Mouse (Mus musculus) liver, embryonic 11.5 days (tissue): ENCODE measurements around the gene Atp6v0a4. TPM values are rescaled to one million over a fixed set of nuclear protein-coding genes. Genes with fewer than 3 reads are reported as not detected.

Source experiments
- ATAC-seq: fragments of 200-750 bp; cut with Nextera tagmentation; replicated peaks from 2 replicates; pipeline ENCODE4 v1.8.0; 2017; ENCODE audit warnings: moderate number of reproducible peaks, mild to moderate bottlenecking, moderate TSS enrichment, moderate library complexity; ENCODE audit not compliant: low FRiP score
- DNase-seq: peaks from one replicate; pipeline ENCODE4 v3.0.0-alpha.2; 2017; ENCODE audit warnings: low spot score
- H3K27ac ChIP-seq: fragments of 300-500 bp; sonication (generic); 2 replicates; pipeline ENCODE4 v1.5.1; 2014; ENCODE audit warnings: mild to moderate bottlenecking, low read depth, low read length, control low read depth
- H3K27me3 ChIP-seq: fragments of 300-500 bp; sonication (generic); replicated peaks from 2 replicates; pipeline ENCODE4 v1.6.1; 2014; ENCODE audit warnings: low read length, mixed read lengths; ENCODE audit not compliant: control insufficient read depth, insufficient read depth
- H3K36me3 ChIP-seq: fragments of 300-500 bp; sonication (generic); 2 replicates; pipeline ENCODE4 v1.6.1; 2014; ENCODE audit warnings: mild to moderate bottlenecking, low read length, moderate library complexity, mixed read lengths; ENCODE audit not compliant: control insufficient read depth, insufficient read depth
- H3K4me1 ChIP-seq: fragments of 300-500 bp; sonication (generic); replicated peaks from 2 replicates; pipeline ENCODE4 v1.6.1; 2014; ENCODE audit warnings: low read length, mixed read lengths; ENCODE audit not compliant: control insufficient read depth, insufficient read depth
- H3K4me2 ChIP-seq: fragments of 300-500 bp; sonication (generic); 2 replicates; pipeline ENCODE4 v1.6.1; 2014; ENCODE audit warnings: mild to moderate bottlenecking, control low read depth, moderate library complexity
- H3K4me3 ChIP-seq: fragments of 300-500 bp; sonication (generic); 2 replicates; pipeline ENCODE4 v1.5.1; 2014; ENCODE audit warnings: low read depth, low read length, control low read depth
- H3K9ac ChIP-seq: fragments of 300-500 bp; sonication (generic); 2 replicates; pipeline ENCODE4 v1.6.1; 2014; ENCODE audit warnings: low read depth, low read length, control low read depth
- H3K9me3 ChIP-seq: fragments of 300-500 bp; sonication (generic); 2 replicates; pipeline ENCODE4 v1.6.1; 2016; ENCODE audit warnings: low read length, inconsistent platforms, mixed read lengths; ENCODE audit not compliant: control insufficient read depth
- WGBS: fragments of 180-500 bp; shearing (Covaris S2); extraction: QIAGEN DNeasy Blood & Tissue Kit; methylation state at CpG from one replicate; pipeline ENCODE4 v1.1.7; 2014; 5-methylcytosine and 5-hydroxymethylcytosine counted together
- polyA plus RNA-seq: library from polyadenylated mRNA; unstranded; fragments of >200 nt; fragmentation: Nextera tagmentation; extraction: Ambion mirVana; gene quantifications from 2 replicates; pipeline ENCODE4 v1.2.1, GENCODE M21; 2014

Atp6v0a4 gene
- polyA plus RNA-seq, 1 experiment from 2014 or later = 0.29 TPM

GRCm38 (mm10) chr6:38134806-38135559, 10.6 kb upstream of the Atp6v0a4 start:
- Histone ChIP-seq H3K36me3 (peaks cover 6% of the 10 kb centered on the region), H3K27me3 (no peaks in the 10 kb centered on the region), H3K9me3 (no peaks in the 10 kb centered on the region), H3K9ac (no peak overlapping the region), H3K4me3 (no peak overlapping the region), H3K27ac (no peak overlapping the region), H3K4me1 (no peaks in the 10 kb centered on the region), H3K4me2 (no peak overlapping the region)
- DNase-seq (no peak), ATAC-seq (no peak)
- WGBS = 83% methylated on average over 8 of the region's 8 CpGs

DNA sequence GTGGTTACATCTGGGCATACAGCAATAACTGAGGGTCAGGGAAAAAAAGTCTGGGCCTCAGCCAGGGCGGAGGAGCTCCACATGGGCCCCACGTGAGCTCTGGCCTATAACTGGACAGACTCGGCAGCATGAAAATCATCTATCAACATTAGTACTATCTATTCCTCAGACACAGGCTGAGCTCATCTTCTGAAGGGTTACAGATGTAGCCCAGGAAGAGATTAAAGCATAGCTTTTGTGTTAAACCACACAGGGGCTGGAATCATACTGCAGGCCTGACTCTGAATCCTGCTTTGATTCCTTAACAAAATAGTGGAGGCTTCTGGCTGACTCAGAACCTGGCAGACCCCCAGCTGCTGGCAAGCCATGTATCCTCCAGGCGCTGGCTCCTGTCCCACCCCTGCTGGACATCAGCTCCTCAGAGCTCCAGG, 7.4 kb upstream of the Atp6v0a4 start:
- DNase-seq (no peak), ATAC-seq (no peak)
- H3K27me3 ChIP-seq = no peaks in the 10 kb centered on the region
- H3K36me3 ChIP-seq = peaks cover 8% of the 10 kb centered on the region
- H3K9ac ChIP-seq = no peak overlapping the region
- H3K9me3 ChIP-seq = no peaks in the 10 kb centered on the region
- no peak overlapping the region for H3K4me2 ChIP-seq
- H3K4me3 ChIP-seq = no peak overlapping the region
- no peak overlapping the region for H3K27ac ChIP-seq
- 53% methylated on average over 4 of the region's 4 CpGs for WGBS
- no peaks in the 10 kb centered on the region for H3K4me1 ChIP-seq

GRCm38 (mm10) chr6:38129883-38130282, 5.5 kb upstream of the Atp6v0a4 start:
- Histone ChIP-seq H3K36me3 (peaks cover 8% of the 10 kb centered on the region), H3K4me3 (no peak overlapping the region), H3K4me2 (no peak overlapping the region), H3K4me1 (no peaks in the 10 kb centered on the region), H3K27me3 (no peaks in the 10 kb centered on the region), H3K27ac (no peak overlapping the region), H3K9ac (no peak overlapping the region), H3K9me3 (no peaks in the 10 kb centered on the region)
- WGBS = 89% methylated on average over 5 of the region's 5 CpGs
- DNase-seq (no peak), ATAC-seq (no peak)

- no peaks in the 10 kb centered on the region for H3K9me3 ChIP-seq
- H3K36me3 ChIP-seq = peaks cover 8% of the 10 kb centered on the region
- ATAC-seq (no peak), DNase-seq (no peak)
- H3K4me2 ChIP-seq = no peak overlapping the region
- WGBS = 87% methylated on average over 14 of the region's 14 CpGs
- no peak overlapping the region for H3K27ac ChIP-seq
- H3K4me3 ChIP-seq = no peak overlapping the region
- no peaks in the 10 kb centered on the region for H3K27me3 ChIP-seq
- H3K9ac ChIP-seq = no peak overlapping the region
- H3K4me1 ChIP-seq = no peaks in the 10 kb centered on the region
Observed at GRCm38 (mm10) chr6:38128115-38128514, 3.7 kb upstream of the Atp6v0a4 start.

DNA sequence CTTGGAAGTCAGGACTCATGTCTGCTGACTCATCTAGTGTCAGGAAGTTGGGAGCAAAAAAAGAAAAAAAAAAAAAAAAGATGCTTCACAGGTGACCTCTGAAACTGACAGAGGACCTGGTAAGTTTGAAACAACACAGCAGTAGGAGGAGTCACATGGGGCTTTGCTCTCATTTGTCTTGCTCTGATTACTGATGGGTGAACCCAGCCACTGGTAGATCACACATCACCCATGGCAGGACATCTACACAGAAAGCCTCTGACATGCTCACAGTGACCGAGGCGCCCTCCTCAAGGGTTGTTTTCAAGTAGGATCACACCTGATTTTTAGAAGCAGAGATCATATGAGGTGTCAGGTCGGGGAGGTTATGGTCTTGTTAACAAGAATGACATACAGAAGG, 1.1 kb upstream of the Atp6v0a4 start:
- ATAC-seq = no peak
- no peak overlapping the region for H3K27ac ChIP-seq

DNA sequence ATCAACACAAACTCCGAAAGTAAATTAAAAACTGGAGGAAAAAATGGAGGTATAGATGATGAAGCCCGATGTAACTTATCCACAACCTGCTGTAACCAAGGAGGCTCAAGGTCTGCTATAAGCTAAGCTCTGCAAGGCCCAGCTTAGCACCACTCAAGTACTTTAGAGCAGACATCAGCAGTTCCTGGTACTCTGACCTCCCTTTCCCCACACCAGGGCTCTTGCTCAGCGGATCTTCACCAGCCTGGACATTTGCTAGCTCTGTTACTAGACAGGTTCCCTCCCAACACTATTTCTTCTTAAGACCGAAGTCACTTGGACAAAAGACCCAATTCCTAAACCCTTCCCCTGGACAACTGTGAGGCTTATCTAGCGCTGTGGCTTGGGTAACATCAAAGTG, 496 bp upstream of the Atp6v0a4 start:
- no peaks in the 10 kb centered on the region for H3K27me3 ChIP-seq
- 89% methylated on average over 5 of the region's 5 CpGs for WGBS
- H3K9ac ChIP-seq = no peak overlapping the region
- H3K4me2 ChIP-seq = no peak overlapping the region
- DNase-seq = no peak
- no peaks in the 10 kb centered on the region for H3K4me1 ChIP-seq
- no peak overlapping the region for H3K27ac ChIP-seq
- no peak overlapping the region for H3K4me3 ChIP-seq
- no peaks in the 10 kb centered on the region for H3K9me3 ChIP-seq
- H3K36me3 ChIP-seq = peaks cover 1% of the 10 kb centered on the region; the same call in 1 of the 2 replicates
- no peak for ATAC-seq

More for the DNA sequence above, 1.1 kb upstream of the Atp6v0a4 start:
- 84% methylated on average over 3 of the region's 3 CpGs for WGBS
- H3K4me3 ChIP-seq = no peak overlapping the region
- H3K9ac ChIP-seq = no peak overlapping the region
- H3K36me3 ChIP-seq = peaks cover 6% of the 10 kb centered on the region
- no peaks in the 10 kb centered on the region for H3K27me3 ChIP-seq
- DNase-seq = no peak
- no peaks in the 10 kb centered on the region for H3K9me3 ChIP-seq
- H3K4me1 ChIP-seq = no peaks in the 10 kb centered on the region
- H3K4me2 ChIP-seq = no peak overlapping the region

DNA sequence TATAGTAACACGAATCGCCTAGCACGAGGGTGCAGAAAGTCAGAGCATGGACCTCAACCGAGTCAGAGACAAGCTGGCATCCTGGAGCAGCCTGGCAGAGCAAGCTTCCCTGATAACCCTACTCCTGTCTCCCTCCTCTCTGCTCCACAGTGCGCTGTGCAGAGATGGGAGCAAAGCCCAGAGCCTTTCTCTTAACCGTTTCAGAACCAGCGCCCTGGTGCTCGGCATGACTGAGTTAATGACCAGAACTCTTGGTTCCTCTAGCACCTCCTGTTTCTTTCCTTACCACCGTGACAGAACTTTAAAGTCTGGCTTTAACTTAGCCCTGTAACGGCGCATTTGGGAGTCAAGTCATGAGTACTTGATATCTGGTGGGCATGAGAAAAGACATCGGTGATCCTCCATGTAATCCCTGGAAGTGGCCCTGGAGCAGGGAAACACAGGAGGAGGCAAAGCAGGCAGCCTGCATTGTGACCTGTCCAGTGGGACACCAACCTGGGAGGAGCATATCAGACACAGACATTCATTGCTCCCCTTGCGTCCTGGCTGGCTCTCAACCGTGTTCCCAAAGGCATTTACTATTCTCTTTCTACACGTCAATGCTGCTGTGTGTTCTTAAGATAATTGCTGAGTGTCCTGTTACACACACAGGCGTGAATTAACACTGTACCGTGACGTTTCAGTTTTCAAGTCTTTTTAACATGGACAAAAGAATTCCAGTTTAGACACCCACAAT, 747 bp downstream of the Atp6v0a4 start:
- ATAC-seq (no peak), DNase-seq (no peak)
- Histone ChIP-seq H3K9ac (no peak overlapping the region), H3K27ac (no peak overlapping the region), H3K4me3 (no peak overlapping the region), H3K27me3 (no peaks in the 10 kb centered on the region), H3K4me2 (no peak overlapping the region), H3K36me3 (no peaks in the 10 kb centered on the region), H3K9me3 (no peaks in the 10 kb centered on the region), H3K4me1 (no peaks in the 10 kb centered on the region)
- 81% methylated on average over 18 of the region's 18 CpGs for WGBS

- Histone ChIP-seq H3K4me2 (no peak overlapping the region), H3K4me1 (no peaks in the 10 kb centered on the region), H3K4me3 (no peak overlapping the region), H3K9ac (no peak overlapping the region), H3K27ac (no peak overlapping the region), H3K36me3 (no peaks in the 10 kb centered on the region), H3K27me3 (no peaks in the 10 kb centered on the region), H3K9me3 (no peaks in the 10 kb centered on the region)
- no peak for DNase-seq
- 70% methylated on average over 6 of the region's 6 CpGs for WGBS
- ATAC-seq = no peak
Observed at GRCm38 (mm10) chr6:38122791-38123190, 1.6 kb downstream of the Atp6v0a4 start.

- no peak for DNase-seq
- Histone ChIP-seq H3K4me1 (no peaks in the 10 kb centered on the region), H3K36me3 (no peaks in the 10 kb centered on the region), H3K9ac (no peak overlapping the region), H3K27ac (no peak overlapping the region), H3K4me3 (no peak overlapping the region), H3K4me2 (no peak overlapping the region), H3K27me3 (no peaks in the 10 kb centered on the region), H3K9me3 (no peaks in the 10 kb centered on the region)
- 74% methylated on average over 5 of the region's 5 CpGs for WGBS
- no peak for ATAC-seq
Observed at GRCm38 (mm10) chr6:38121843-38122242, 2.5 kb downstream of the Atp6v0a4 start.
